Mouse (Mus musculus) liver, embryonic 11.5 days (tissue): ENCODE measurements around the gene Ptges3. TPM values are rescaled to one million over a fixed set of nuclear protein-coding genes. Genes with fewer than 3 reads are reported as not detected.
"Not testable (repeated sequence)": the region's sequence is repeated elsewhere in the genome, so short reads cannot be mapped to it uniquely, and the experiment has no call there.

Experiments
- ATAC-seq: fragments of 200-750 bp; cut with Nextera tagmentation; replicated peaks from 2 replicates; pipeline ENCODE4 v1.8.0; 2017; ENCODE audit warnings: moderate number of reproducible peaks, mild to moderate bottlenecking, moderate TSS enrichment, moderate library complexity; ENCODE audit not compliant: low FRiP score
- DNase-seq: peaks from one replicate; pipeline ENCODE4 v3.0.0-alpha.2; 2017; ENCODE audit warnings: low spot score
- H3K27ac ChIP-seq: fragments of 300-500 bp; sonication (generic); 2 replicates; pipeline ENCODE4 v1.5.1; 2014; ENCODE audit warnings: mild to moderate bottlenecking, low read depth, low read length, control low read depth
- H3K27me3 ChIP-seq: fragments of 300-500 bp; sonication (generic); replicated peaks from 2 replicates; pipeline ENCODE4 v1.6.1; 2014; ENCODE audit warnings: low read length, mixed read lengths; ENCODE audit not compliant: control insufficient read depth, insufficient read depth
- H3K36me3 ChIP-seq: fragments of 300-500 bp; sonication (generic); 2 replicates; pipeline ENCODE4 v1.6.1; 2014; ENCODE audit warnings: mild to moderate bottlenecking, low read length, moderate library complexity, mixed read lengths; ENCODE audit not compliant: control insufficient read depth, insufficient read depth
- H3K4me1 ChIP-seq: fragments of 300-500 bp; sonication (generic); replicated peaks from 2 replicates; pipeline ENCODE4 v1.6.1; 2014; ENCODE audit warnings: low read length, mixed read lengths; ENCODE audit not compliant: control insufficient read depth, insufficient read depth
- H3K4me2 ChIP-seq: fragments of 300-500 bp; sonication (generic); 2 replicates; pipeline ENCODE4 v1.6.1; 2014; ENCODE audit warnings: mild to moderate bottlenecking, control low read depth, moderate library complexity
- H3K4me3 ChIP-seq: fragments of 300-500 bp; sonication (generic); 2 replicates; pipeline ENCODE4 v1.5.1; 2014; ENCODE audit warnings: low read depth, low read length, control low read depth
- H3K9ac ChIP-seq: fragments of 300-500 bp; sonication (generic); 2 replicates; pipeline ENCODE4 v1.6.1; 2014; ENCODE audit warnings: low read depth, low read length, control low read depth
- H3K9me3 ChIP-seq: fragments of 300-500 bp; sonication (generic); 2 replicates; pipeline ENCODE4 v1.6.1; 2016; ENCODE audit warnings: low read length, inconsistent platforms, mixed read lengths; ENCODE audit not compliant: control insufficient read depth
- WGBS: fragments of 180-500 bp; shearing (Covaris S2); extraction: QIAGEN DNeasy Blood & Tissue Kit; methylation state at CpG from one replicate; pipeline ENCODE4 v1.1.7; 2014; 5-methylcytosine and 5-hydroxymethylcytosine counted together
- polyA plus RNA-seq: library from polyadenylated mRNA; unstranded; fragments of >200 nt; fragmentation: Nextera tagmentation; extraction: Ambion mirVana; gene quantifications from 2 replicates; pipeline ENCODE4 v1.2.1, GENCODE M21; 2014

The Ptges3 gene
- polyA plus RNA-seq, 1 experiment from 2014 or later, result 527 TPM

DNA sequence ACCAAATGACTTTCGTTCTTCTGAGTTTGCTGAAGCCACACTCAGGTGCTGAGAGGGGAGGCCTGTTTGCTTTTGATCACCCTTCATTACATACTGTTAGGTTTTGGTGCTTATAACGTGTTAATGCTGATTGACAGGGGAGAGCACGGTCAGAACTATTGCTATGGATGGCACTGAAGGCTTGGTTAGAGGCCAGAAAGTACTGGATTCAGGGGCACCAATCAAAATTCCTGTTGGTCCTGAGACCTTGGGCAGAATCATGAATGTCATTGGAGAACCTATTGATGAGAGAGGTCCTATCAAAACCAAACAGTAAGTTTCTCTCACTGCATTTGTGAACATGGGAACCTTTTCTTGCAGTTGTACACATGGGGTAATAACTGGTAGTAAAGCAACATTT, 25.4 kb downstream of the Ptges3 start:
- H3K9ac ChIP-seq, result peak overlapping the region; percentile 97
- WGBS, result 3% methylated on average over 3 of the region's 3 CpGs
- H3K36me3 ChIP-seq, result peaks cover 45% of the 10 kb centered on the region
- DNase-seq (no peak), ATAC-seq (no peak)
- peak overlapping the region; percentile 93 for H3K27ac ChIP-seq
- H3K9me3 ChIP-seq, result no peaks in the 10 kb centered on the region
- no peaks in the 10 kb centered on the region for H3K27me3 ChIP-seq
- peak overlapping the region; percentile 99 for H3K4me3 ChIP-seq
- peaks cover 27% of the 10 kb centered on the region for H3K4me1 ChIP-seq
- H3K4me2 ChIP-seq, result peak overlapping the region; percentile 84

- Histone ChIP-seq H3K4me1 (peaks cover 34% of the 10 kb centered on the region), H3K9me3 (no peaks in the 10 kb centered on the region), H3K4me2 (no peak overlapping the region), H3K4me3 (peak overlapping the region; percentile 20; the same call in 1 of the 2 replicates), H3K27me3 (no peaks in the 10 kb centered on the region), H3K9ac (no peak overlapping the region), H3K36me3 (peaks cover 55% of the 10 kb centered on the region), H3K27ac (peak overlapping the region; percentile 9; the same call in 1 of the 2 replicates)
- WGBS, result 74% methylated on average over 6 of the region's 6 CpGs
- DNase-seq (no peak), ATAC-seq (no peak)
These were observed 27.6 kb downstream of the Ptges3 start for GRCm38 (mm10) chr10:128086391-128086790.

DNA sequence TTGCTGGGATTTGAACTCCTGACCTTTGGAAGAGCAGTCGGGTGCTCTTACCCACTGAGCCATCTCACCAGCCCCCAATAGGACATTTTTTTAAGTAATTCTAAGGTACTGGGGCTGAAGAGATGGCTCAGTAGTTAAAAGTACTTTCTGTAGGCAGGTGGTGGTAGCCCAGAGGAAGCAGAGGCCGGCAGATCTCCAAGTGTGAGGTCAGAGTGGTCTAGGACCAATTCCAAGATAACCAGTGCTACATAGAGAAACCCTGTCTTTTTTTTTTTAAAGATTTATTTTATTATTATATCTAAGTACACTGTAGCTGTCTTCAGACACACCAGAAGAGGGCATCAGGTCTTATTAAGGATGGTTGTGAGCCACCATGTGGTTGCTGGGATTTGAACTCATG, 28.5 kb downstream of the Ptges3 start:
- 78% methylated on average over 2 of the region's 2 CpGs for WGBS
- H3K27ac ChIP-seq, DNase-seq, ATAC-seq, H3K4me3 ChIP-seq, H3K4me2 ChIP-seq, H3K27me3 ChIP-seq, H3K9ac ChIP-seq, H3K9me3 ChIP-seq: not testable (repeated sequence)
- Histone ChIP-seq H3K4me1 (peaks cover 37% of the 10 kb centered on the region), H3K36me3 (peaks cover 55% of the 10 kb centered on the region)

- peaks cover 55% of the 10 kb centered on the region for H3K36me3 ChIP-seq
- H3K9me3 ChIP-seq, result no peaks in the 10 kb centered on the region
- 90% methylated on average over 5 of the region's 5 CpGs for WGBS
- no peak overlapping the region for H3K9ac ChIP-seq
- ATAC-seq (no peak), DNase-seq (no peak)
- no peak overlapping the region for H3K4me2 ChIP-seq
- no peak overlapping the region for H3K4me3 ChIP-seq
- peaks cover 37% of the 10 kb centered on the region for H3K4me1 ChIP-seq
- no peak overlapping the region for H3K27ac ChIP-seq
- H3K27me3 ChIP-seq, result no peaks in the 10 kb centered on the region
These were observed 29.4 kb downstream of the Ptges3 start for GRCm38 (mm10) chr10:128088181-128088580.

GRCm38 (mm10) chr10:128089842-128090241, 31.1 kb downstream of the Ptges3 start:
- Histone ChIP-seq H3K9me3 (no peaks in the 10 kb centered on the region), H3K27ac (no peak overlapping the region), H3K4me1 (peaks cover 46% of the 10 kb centered on the region), H3K36me3 (peaks cover 46% of the 10 kb centered on the region), H3K4me2 (no peak overlapping the region), H3K27me3 (no peaks in the 10 kb centered on the region), H3K9ac (no peak overlapping the region), H3K4me3 (no peak overlapping the region)
- WGBS, result 38% methylated on average over 5 of the region's 5 CpGs
- DNase-seq, result no peak
- no peak for ATAC-seq

DNA sequence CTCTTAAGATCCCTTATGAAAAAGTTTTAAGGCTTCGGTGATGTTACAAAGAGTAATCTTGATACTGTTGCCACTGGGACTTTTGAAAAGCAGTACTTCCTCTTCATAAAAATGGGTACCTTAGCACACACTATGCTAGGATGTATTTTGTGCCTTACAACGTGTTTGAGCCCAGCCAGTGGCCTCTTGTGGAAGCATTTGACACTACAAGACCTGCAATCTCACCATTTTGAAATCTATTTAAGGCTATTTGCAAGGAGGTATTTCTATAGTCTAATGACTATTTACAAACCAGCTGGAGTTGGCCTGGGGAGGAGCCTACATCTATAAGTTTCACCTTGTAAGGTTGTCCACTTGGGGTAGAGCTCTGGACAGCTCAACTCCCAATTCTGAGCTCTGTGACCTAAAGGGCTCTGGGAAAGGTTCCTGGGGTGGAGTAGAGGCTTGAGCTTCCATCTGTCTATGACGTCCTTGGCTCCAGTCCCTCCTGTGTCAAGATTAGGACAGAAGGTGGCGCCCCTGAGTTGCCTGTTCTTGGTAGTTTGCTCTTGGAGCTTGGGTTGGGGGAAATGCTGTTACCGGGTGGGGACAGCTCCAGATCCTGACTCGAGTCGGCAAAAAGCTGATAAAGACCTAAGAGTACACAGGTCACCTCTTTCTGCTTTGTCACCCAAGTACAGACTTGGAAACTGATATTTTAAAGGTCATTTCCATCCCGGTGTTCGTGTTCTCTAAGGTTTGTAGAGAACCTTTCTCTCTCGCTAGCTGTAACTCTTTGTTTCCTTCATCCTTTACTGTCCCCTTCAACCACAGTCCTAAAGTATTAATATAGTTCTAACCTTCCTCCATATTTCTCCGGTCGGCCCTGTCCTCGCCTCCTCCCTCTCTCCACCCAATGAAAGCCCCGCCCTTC, 32.2 kb downstream of the Ptges3 start:
- no peaks in the 10 kb centered on the region for H3K9me3 ChIP-seq
- peaks cover 51% of the 10 kb centered on the region for H3K4me1 ChIP-seq
- H3K9ac ChIP-seq, result peak overlapping the region; percentile 76
- H3K27ac ChIP-seq, result peak overlapping the region; percentile 91
- WGBS, result 6% methylated on average over 14 of the region's 14 CpGs
- DNase-seq (peak; percentile 88), ATAC-seq (peak; percentile 81)
- H3K36me3 ChIP-seq, result peaks cover 36% of the 10 kb centered on the region
- no peaks in the 10 kb centered on the region for H3K27me3 ChIP-seq
- H3K4me2 ChIP-seq, result peak overlapping the region; percentile 98
- peak overlapping the region; percentile 88 for H3K4me3 ChIP-seq

GRCm38 (mm10) chr10:128091564-128092505, 33.1 kb downstream of the Ptges3 start, which contains the start of gene Baz2a:
TSS of gene Baz2a (plus strand) at chr10:128091577.
- H3K9me3 ChIP-seq, result no peaks in the 10 kb centered on the region
- WGBS, result 2% methylated on average over 20 of the region's 20 CpGs

More at GRCm38 (mm10) chr10:128091564-128092505, 33.1 kb downstream of the Ptges3 start, which contains the start of gene Baz2a:
- DNase-seq, result peak; percentile 76
- Histone ChIP-seq H3K36me3 (peaks cover 28% of the 10 kb centered on the region), H3K4me2 (peak within 1 kb of the TSS; percentile 98), H3K27me3 (no peaks in the 10 kb centered on the region), H3K9ac (peak within 1 kb of the TSS; percentile 76), H3K4me1 (peaks cover 57% of the 10 kb centered on the region), H3K4me3 (peak within 1 kb of the TSS; percentile 88), H3K27ac (peak within 1 kb of the TSS; percentile 91)
- ATAC-seq, result peak; percentile 32
